Mouse (Mus musculus) T-helper 17 cell (primary cell): Measurements from ENCODE around the gene Vwce.

Experiments used
- in situ Hi-C, 2 experiments: fragments of 300-600 bp; cut with MboI, MseI; formaldehyde crosslinking; loops; 1 replicate in 1 of 2; 2 replicates in 1 of 2; pipeline ENCODE4 v1.15.1; 2025; ENCODE audit warnings: high pct_unique_total_duplicates in 2 of 2

The Vwce gene

GRCm38 (mm10) chr19:10640589-10641378, 6.8 kb downstream of the Vwce start:
- in situ Hi-C loops, result no loop called here

GRCm38 (mm10) chr19:10645616-10646015, 11.6 kb downstream of the Vwce start:
- in situ Hi-C loops, result no loop called here

GRCm38 (mm10) chr19:10648156-10648555, 14.1 kb downstream of the Vwce start:
- in situ Hi-C loops, result no loop called here

- in situ Hi-C loops, result loop anchor here in 1 of 2 experiments (25.0 kb wide), 1 partner anchor 1006 kb away; the partner anchor contains the start of gene Oosp2
These were observed 22.0 kb downstream of the Vwce start for GRCm38 (mm10) chr19:10656058-10656457.

GRCm38 (mm10) chr19:10657742-10658141, 23.7 kb downstream of the Vwce start:
- in situ Hi-C loops, result loop anchor here in 1 of 2 experiments (25.0 kb wide), 1 partner anchor 1005 kb away; the partner anchor contains the start of gene Oosp2

GRCm38 (mm10) chr19:10658406-10658805, 24.4 kb downstream of the Vwce start:
- in situ Hi-C loops, result loop anchor here in 1 of 2 experiments (25.0 kb wide), 1 partner anchor 1004 kb away; the partner anchor contains the start of gene Oosp2

- in situ Hi-C loops, result loop anchor here in 1 of 2 experiments (25.0 kb wide), 1 partner anchor 1001 kb away; the partner anchor contains the start of gene Oosp2
These were observed 27.4 kb downstream of the Vwce start for GRCm38 (mm10) chr19:10661373-10661772.

GRCm38 (mm10) chr19:10661919-10662318, 27.9 kb downstream of the Vwce start:
- in situ Hi-C loops, result loop anchor here in 1 of 2 experiments (25.0 kb wide), 1 partner anchor 1000 kb away; the partner anchor contains the start of gene Oosp2

- in situ Hi-C loops, result loop anchor here in 1 of 2 experiments (25.0 kb wide), 1 partner anchor 1000 kb away; the partner anchor contains the start of gene Oosp2
These were observed 28.7 kb downstream of the Vwce start for GRCm38 (mm10) chr19:10662665-10663064.

- in situ Hi-C loops, result loop anchor here in 1 of 2 experiments (25.0 kb wide), 1 partner anchor 997 kb away; the partner anchor contains the start of gene Oosp2
These were observed 31.1 kb downstream of the Vwce start for GRCm38 (mm10) chr19:10665093-10665492.

GRCm38 (mm10) chr19:10665499-10665898, 31.5 kb downstream of the Vwce start:
- in situ Hi-C loops, result loop anchor here in 1 of 2 experiments (25.0 kb wide), 1 partner anchor 997 kb away; the partner anchor contains the start of gene Oosp2

- in situ Hi-C loops, result loop anchor here (5.0 to 25.0 kb wide), 2 partner anchors 291 to 991 kb away; partner anchors contain the start of gene Oosp2 (in 1 of the 2)
These were observed 37.3 kb downstream of the Vwce start for GRCm38 (mm10) chr19:10671319-10671718.

GRCm38 (mm10) chr19:10671854-10672417, 37.9 kb downstream of the Vwce start:
- in situ Hi-C loops, result loop anchor here (5.0 to 25.0 kb wide), 2 partner anchors 290 to 990 kb away; partner anchors contain the start of gene Oosp2 (in 1 of the 2)

GRCm38 (mm10) chr19:10673275-10673674, 39.3 kb downstream of the Vwce start:
- in situ Hi-C loops, result loop anchor here (5.0 to 25.0 kb wide), 2 partner anchors 289 to 989 kb away; partner anchors contain the start of gene Oosp2 (in 1 of the 2)

- in situ Hi-C loops, result no loop called here
These were observed 42.6 kb downstream of the Vwce start for GRCm38 (mm10) chr19:10676656-10677055.

- in situ Hi-C loops, result no loop called here
These were observed 44.1 kb downstream of the Vwce start, which contains the start of gene Pga5 for GRCm38 (mm10) chr19:10677915-10678771. TSS of gene Pga5 (minus strand) at chr19:10678071.

GRCm38 (mm10) chr19:10678772-10679067, 44.7 kb downstream of the Vwce start:
- in situ Hi-C loops, result no loop called here

- in situ Hi-C loops, result no loop called here
These were observed 47.6 kb downstream of the Vwce start for GRCm38 (mm10) chr19:10681571-10681970.

GRCm38 (mm10) chr19:10685081-10685480, 51.1 kb downstream of the Vwce start:
- in situ Hi-C loops, result no loop called here

GRCm38 (mm10) chr19:10685727-10686126, 51.7 kb downstream of the Vwce start:
- in situ Hi-C loops, result no loop called here
